Mouse (Mus musculus) liver, embryonic 12.5 days (tissue): Measurements from ENCODE around the gene Scn3a. TPM values are rescaled to one million over a fixed set of nuclear protein-coding genes. Genes with fewer than 3 reads are reported as not detected.

Experiments
- ATAC-seq: fragments of 200-750 bp; cut with Nextera tagmentation; 2 replicates; pipeline ENCODE4 v1.8.0; 2017; ENCODE audit warnings: moderate number of reproducible peaks, mild to moderate bottlenecking, moderate library complexity
- H3K27ac ChIP-seq: fragments of 300-500 bp; sonication (generic); 2 replicates; pipeline ENCODE4 v1.5.1; 2016; ENCODE audit warnings: mild to moderate bottlenecking
- H3K27me3 ChIP-seq: fragments of 300-500 bp; sonication (generic); replicated peaks from 2 replicates; pipeline ENCODE4 v1.6.1; 2016; ENCODE audit warnings: mild to moderate bottlenecking, moderate library complexity
- H3K36me3 ChIP-seq: fragments of 300-500 bp; sonication (generic); 2 replicates; pipeline ENCODE4 v1.6.1; 2016; ENCODE audit warnings: mild to moderate bottlenecking, moderate library complexity
- H3K4me1 ChIP-seq: fragments of 300-500 bp; sonication (generic); 2 replicates; pipeline ENCODE4 v1.6.1; 2016
- H3K4me2 ChIP-seq: fragments of 300-500 bp; sonication (generic); 2 replicates; pipeline ENCODE4 v1.6.1; 2016; ENCODE audit warnings: mild to moderate bottlenecking, moderate library complexity
- H3K4me3 ChIP-seq: fragments of 300-500 bp; sonication (generic); 2 replicates; pipeline ENCODE4 v1.5.1; 2016; ENCODE audit warnings: mild to moderate bottlenecking, moderate library complexity
- H3K9ac ChIP-seq: fragments of 300-500 bp; sonication (generic); 2 replicates; pipeline ENCODE4 v1.6.1; 2016; ENCODE audit warnings: mild to moderate bottlenecking, moderate library complexity
- H3K9me3 ChIP-seq: fragments of 300-500 bp; sonication (generic); replicated peaks from 2 replicates; pipeline ENCODE4 v1.6.1; 2016; ENCODE audit warnings: mild to moderate bottlenecking, moderate library complexity
- WGBS: fragments of 180-500 bp; shearing (Covaris S2); methylation state at CpG from one replicate; pipeline ENCODE4 v1.1.7; 2016; ENCODE audit not compliant: insufficient replicate concordance; 5-methylcytosine and 5-hydroxymethylcytosine counted together
- polyA plus RNA-seq: library from polyadenylated mRNA; unstranded; fragments of >200 nt; fragmentation: Nextera tagmentation; extraction: Ambion mirVana; gene quantifications from 2 replicates; pipeline ENCODE4 v1.2.1, GENCODE M21; 2016

The Scn3a gene
- 0.02 TPM in 2 replicates for polyA plus RNA-seq

GRCm38 (mm10) chr2:65566793-65567787, at the start of gene Scn3a:
Gene Scn3a (minus strand): TSS chr2:65567627.
- H3K4me2 ChIP-seq, result no peak within 1 kb of the TSS
- no peak within 1 kb of the TSS for H3K4me3 ChIP-seq
- no peak within 1 kb of the TSS for H3K27ac ChIP-seq
- H3K27me3 ChIP-seq, result no peaks in the 10 kb centered on the region
- 29% methylated on average over 16 of the region's 16 CpGs for WGBS
- no peak within 1 kb of the TSS for H3K9ac ChIP-seq
- no peak for ATAC-seq
- no peaks in the 10 kb centered on the region for H3K9me3 ChIP-seq
- H3K36me3 ChIP-seq, result no peaks in the 10 kb centered on the region
- H3K4me1 ChIP-seq, result no peaks in the 10 kb centered on the region

- 69% methylated on average over 4 of the region's 4 CpGs for WGBS
- Histone ChIP-seq H3K27me3 (no peaks in the 10 kb centered on the region), H3K36me3 (no peaks in the 10 kb centered on the region), H3K4me2 (no peak overlapping the region), H3K4me1 (no peaks in the 10 kb centered on the region), H3K9ac (no peak overlapping the region), H3K9me3 (no peaks in the 10 kb centered on the region), H3K27ac (no peak overlapping the region), H3K4me3 (no peak overlapping the region)
- ATAC-seq, result no peak
These were observed 44.5 kb upstream of the Scn3a start for GRCm38 (mm10) chr2:65611887-65612286.

GRCm38 (mm10) chr2:65607813-65608212, 40.4 kb upstream of the Scn3a start:
- Histone ChIP-seq H3K27ac (no peak overlapping the region), H3K9ac (no peak overlapping the region), H3K4me2 (no peak overlapping the region), H3K4me1 (no peaks in the 10 kb centered on the region), H3K4me3 (no peak overlapping the region), H3K27me3 (no peaks in the 10 kb centered on the region), H3K36me3 (no peaks in the 10 kb centered on the region), H3K9me3 (no peaks in the 10 kb centered on the region)
- no peak for ATAC-seq

- ATAC-seq, result no peak
- 66% methylated on average over 5 of the region's 5 CpGs for WGBS
- no peak overlapping the region for H3K4me3 ChIP-seq
- no peaks in the 10 kb centered on the region for H3K36me3 ChIP-seq
- no peak overlapping the region for H3K9ac ChIP-seq
- H3K9me3 ChIP-seq, result no peaks in the 10 kb centered on the region
- H3K27ac ChIP-seq, result no peak overlapping the region
- H3K27me3 ChIP-seq, result no peaks in the 10 kb centered on the region
- H3K4me1 ChIP-seq, result no peaks in the 10 kb centered on the region
- no peak overlapping the region for H3K4me2 ChIP-seq
These were observed 20.3 kb upstream of the Scn3a start for GRCm38 (mm10) chr2:65587679-65588078.

GRCm38 (mm10) chr2:65567925-65568324, 498 bp upstream of the Scn3a start:
- ATAC-seq, result no peak
- no peak overlapping the region for H3K27ac ChIP-seq
- no peaks in the 10 kb centered on the region for H3K9me3 ChIP-seq
- no peak overlapping the region for H3K4me2 ChIP-seq
- no peak overlapping the region for H3K4me3 ChIP-seq
- 81% methylated on average over 4 of the region's 4 CpGs for WGBS
- no peak overlapping the region for H3K9ac ChIP-seq
- H3K27me3 ChIP-seq, result no peaks in the 10 kb centered on the region
- no peaks in the 10 kb centered on the region for H3K4me1 ChIP-seq
- H3K36me3 ChIP-seq, result no peaks in the 10 kb centered on the region

- 46% methylated on average over 4 of the region's 4 CpGs for WGBS
These were observed 3.5 kb downstream of the Scn3a start for GRCm38 (mm10) chr2:65563898-65564297.

GRCm38 (mm10) chr2:65557719-65558118, 9.7 kb downstream of the Scn3a start:
- no peak for ATAC-seq
- no peaks in the 10 kb centered on the region for H3K4me1 ChIP-seq
- H3K4me2 ChIP-seq, result no peak overlapping the region
- no peaks in the 10 kb centered on the region for H3K9me3 ChIP-seq
- H3K27me3 ChIP-seq, result no peaks in the 10 kb centered on the region
- H3K9ac ChIP-seq, result no peak overlapping the region
- H3K4me3 ChIP-seq, result no peak overlapping the region
- 51% methylated on average over 3 of the region's 3 CpGs for WGBS
- H3K36me3 ChIP-seq, result no peaks in the 10 kb centered on the region
- no peak overlapping the region for H3K27ac ChIP-seq

More at GRCm38 (mm10) chr2:65563898-65564297, 3.5 kb downstream of the Scn3a start:
- no peaks in the 10 kb centered on the region for H3K36me3 ChIP-seq
- no peak overlapping the region for H3K4me2 ChIP-seq
- ATAC-seq, result no peak
- no peaks in the 10 kb centered on the region for H3K27me3 ChIP-seq
- H3K4me1 ChIP-seq, result no peaks in the 10 kb centered on the region
- H3K9ac ChIP-seq, result no peak overlapping the region
- H3K9me3 ChIP-seq, result no peaks in the 10 kb centered on the region
- no peak overlapping the region for H3K27ac ChIP-seq
- H3K4me3 ChIP-seq, result no peak overlapping the region

- H3K9me3 ChIP-seq, result no peaks in the 10 kb centered on the region
- H3K4me3 ChIP-seq, result no peak overlapping the region
- no peak overlapping the region for H3K27ac ChIP-seq
- no peak overlapping the region for H3K9ac ChIP-seq
- WGBS, result 64% methylated on average over 7 of the region's 7 CpGs
- H3K4me1 ChIP-seq, result no peaks in the 10 kb centered on the region
- ATAC-seq, result no peak
- no peak overlapping the region for H3K4me2 ChIP-seq
- no peaks in the 10 kb centered on the region for H3K27me3 ChIP-seq
- no peaks in the 10 kb centered on the region for H3K36me3 ChIP-seq
These were observed 12.8 kb downstream of the Scn3a start for GRCm38 (mm10) chr2:65554662-65555061.

- H3K4me3 ChIP-seq, result no peak overlapping the region
- no peaks in the 10 kb centered on the region for H3K36me3 ChIP-seq
- no peak overlapping the region for H3K4me2 ChIP-seq
- WGBS, result 62% methylated on average over 3 of the region's 3 CpGs
- H3K9ac ChIP-seq, result no peak overlapping the region
- H3K9me3 ChIP-seq, result no peaks in the 10 kb centered on the region
- ATAC-seq, result no peak
- no peaks in the 10 kb centered on the region for H3K4me1 ChIP-seq
- no peak overlapping the region for H3K27ac ChIP-seq
- H3K27me3 ChIP-seq, result no peaks in the 10 kb centered on the region
These were observed 14.0 kb downstream of the Scn3a start for GRCm38 (mm10) chr2:65553473-65553872.

- ATAC-seq, result no peak
- no peaks in the 10 kb centered on the region for H3K27me3 ChIP-seq
- no peaks in the 10 kb centered on the region for H3K36me3 ChIP-seq
- H3K27ac ChIP-seq, result no peak overlapping the region
- H3K4me2 ChIP-seq, result no peak overlapping the region
- no peaks in the 10 kb centered on the region for H3K9me3 ChIP-seq
- H3K4me1 ChIP-seq, result no peaks in the 10 kb centered on the region
- H3K9ac ChIP-seq, result no peak overlapping the region
- 53% methylated on average over 3 of the region's 3 CpGs for WGBS
- H3K4me3 ChIP-seq, result no peak overlapping the region
These were observed 14.7 kb downstream of the Scn3a start for GRCm38 (mm10) chr2:65552727-65553126.

- Histone ChIP-seq H3K9me3 (no peaks in the 10 kb centered on the region), H3K4me3 (no peak overlapping the region), H3K4me1 (no peaks in the 10 kb centered on the region), H3K27ac (no peak overlapping the region), H3K9ac (no peak overlapping the region), H3K27me3 (no peaks in the 10 kb centered on the region), H3K4me2 (no peak overlapping the region), H3K36me3 (no peaks in the 10 kb centered on the region)
- WGBS, result 48% methylated on average over 5 of the region's 5 CpGs
- no peak for ATAC-seq
These were observed 15.2 kb downstream of the Scn3a start for GRCm38 (mm10) chr2:65552222-65552621.

- Histone ChIP-seq H3K4me2 (no peak overlapping the region), H3K9me3 (no peaks in the 10 kb centered on the region), H3K9ac (no peak overlapping the region), H3K36me3 (no peaks in the 10 kb centered on the region), H3K27me3 (no peaks in the 10 kb centered on the region), H3K27ac (no peak overlapping the region), H3K4me1 (no peaks in the 10 kb centered on the region), H3K4me3 (no peak overlapping the region)
- ATAC-seq, result no peak
- 25% methylated on average over 2 of the region's 2 CpGs for WGBS
These were observed 15.7 kb downstream of the Scn3a start for GRCm38 (mm10) chr2:65551736-65552135.
